Mouse (Mus musculus) kidney, embryonic 16.5 days (tissue): ENCODE data around the gene Prkab1. TPM values are rescaled to one million over a fixed set of nuclear protein-coding genes. Genes with fewer than 3 reads are reported as not detected.

Source experiments
- ATAC-seq: fragments of 200-750 bp; cut with Nextera tagmentation; 2 replicates; pipeline ENCODE4 v1.8.0; 2017; ENCODE audit warnings: moderate TSS enrichment; ENCODE audit not compliant: low FRiP score, low TSS enrichment
- H3K27ac ChIP-seq: fragments of 300-500 bp; sonication (generic); 2 replicates; pipeline ENCODE4 v1.5.1; 2014; ENCODE audit warnings: low read length
- H3K27me3 ChIP-seq: fragments of 300-500 bp; sonication (generic); 2 replicates; pipeline ENCODE4 v1.6.1; 2014; ENCODE audit warnings: low read length, control low read depth, mixed read lengths; ENCODE audit not compliant: insufficient read depth
- H3K36me3 ChIP-seq: fragments of 300-500 bp; sonication (generic); 2 replicates; pipeline ENCODE4 v1.6.1; 2014; ENCODE audit warnings: low read length, control low read depth, mixed read lengths; ENCODE audit not compliant: insufficient read depth
- H3K4me1 ChIP-seq: fragments of 300-500 bp; sonication (generic); 2 replicates; pipeline ENCODE4 v1.6.1; 2014; ENCODE audit warnings: low read length, control low read depth, mixed read lengths; ENCODE audit not compliant: insufficient read depth
- H3K4me2 ChIP-seq: fragments of 300-500 bp; sonication (generic); replicated peaks from 2 replicates; pipeline ENCODE4 v1.6.1; 2014; ENCODE audit warnings: low read depth, low read length
- H3K4me3 ChIP-seq: fragments of 300-500 bp; sonication (generic); 2 replicates; pipeline ENCODE4 v1.5.1; 2014; ENCODE audit warnings: mild to moderate bottlenecking, low read length
- H3K9ac ChIP-seq: fragments of 300-500 bp; sonication (generic); replicated peaks from 2 replicates; pipeline ENCODE4 v1.6.1; 2014; ENCODE audit warnings: low read length
- H3K9me3 ChIP-seq: fragments of 300-500 bp; sonication (generic); 2 replicates; pipeline ENCODE4 v1.6.1; 2016; ENCODE audit warnings: low read length, control low read depth
- WGBS: fragments of 180-500 bp; shearing (Covaris S2); extraction: QIAGEN DNeasy Blood & Tissue Kit; methylation state at CpG from one replicate; pipeline ENCODE4 v1.1.7; 2014; 5-methylcytosine and 5-hydroxymethylcytosine counted together
- polyA plus RNA-seq: library from polyadenylated mRNA; unstranded; fragments of >200 nt; fragmentation: Nextera tagmentation; extraction: Ambion mirVana; gene quantifications from 2 replicates; pipeline ENCODE4 v1.2.1, GENCODE M21; 2015

Prkab1 gene
- polyA plus RNA-seq, 1 experiment from 2014 or later: 83.5 TPM

DNA sequence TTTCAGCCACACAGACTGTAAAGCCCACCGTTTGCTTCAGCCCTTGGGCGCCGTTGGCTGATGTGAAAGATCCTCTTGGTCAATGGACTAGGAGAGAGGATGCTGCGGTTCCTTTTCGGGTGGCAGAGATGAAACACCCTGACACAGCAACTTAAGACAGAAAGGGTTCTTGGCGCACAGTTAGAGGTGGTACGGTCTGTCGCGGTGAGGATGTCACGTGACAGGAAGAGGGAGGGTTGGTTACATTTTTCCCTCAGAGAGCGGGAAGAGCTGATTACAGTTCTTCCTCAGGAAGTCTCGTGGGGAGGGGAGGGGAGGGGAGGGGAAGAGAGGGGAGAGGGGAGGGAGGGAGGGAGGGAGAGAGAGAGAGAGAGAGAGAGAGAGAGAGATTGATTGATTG lies 13.4 kb upstream of the Prkab1 start:
- H3K4me1 ChIP-seq: no peaks in the 10 kb centered on the region
- H3K36me3 ChIP-seq: no peaks in the 10 kb centered on the region
- no peak overlapping the region for H3K27ac ChIP-seq
- no peaks in the 10 kb centered on the region for H3K9me3 ChIP-seq
- no peak overlapping the region for H3K9ac ChIP-seq
- H3K4me3 ChIP-seq: no peak overlapping the region
- no peak for ATAC-seq
- H3K27me3 ChIP-seq: no peaks in the 10 kb centered on the region
- no peak overlapping the region for H3K4me2 ChIP-seq
- 65% methylated on average over 11 of the region's 12 CpGs for WGBS

DNA sequence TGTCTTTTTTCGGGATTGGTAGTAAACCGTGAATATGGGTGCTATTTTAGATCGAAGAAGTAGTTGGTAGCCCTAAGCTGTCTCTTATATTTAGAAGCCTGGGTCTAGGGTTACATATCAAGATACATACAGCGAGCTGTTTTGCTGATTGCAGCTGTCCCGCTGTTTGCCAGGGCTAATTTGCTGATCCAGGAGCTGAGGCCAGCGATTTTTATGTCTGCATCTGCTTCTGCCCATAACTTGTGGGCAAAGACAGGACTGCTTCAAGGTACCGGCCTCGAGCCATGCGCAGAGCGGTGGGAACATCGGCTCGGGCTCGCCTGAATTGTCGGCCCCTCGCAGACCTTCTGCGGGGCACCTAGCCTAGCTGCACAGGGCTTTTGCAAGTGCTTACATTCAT lies 12.2 kb upstream of the Prkab1 start:
- Histone ChIP-seq H3K27ac (no peak overlapping the region), H3K27me3 (no peaks in the 10 kb centered on the region), H3K9ac (no peak overlapping the region), H3K4me1 (no peaks in the 10 kb centered on the region), H3K9me3 (no peaks in the 10 kb centered on the region), H3K4me2 (no peak overlapping the region), H3K4me3 (no peak overlapping the region), H3K36me3 (no peaks in the 10 kb centered on the region)
- WGBS: 61% methylated on average over 16 of the region's 16 CpGs
- no peak for ATAC-seq

DNA sequence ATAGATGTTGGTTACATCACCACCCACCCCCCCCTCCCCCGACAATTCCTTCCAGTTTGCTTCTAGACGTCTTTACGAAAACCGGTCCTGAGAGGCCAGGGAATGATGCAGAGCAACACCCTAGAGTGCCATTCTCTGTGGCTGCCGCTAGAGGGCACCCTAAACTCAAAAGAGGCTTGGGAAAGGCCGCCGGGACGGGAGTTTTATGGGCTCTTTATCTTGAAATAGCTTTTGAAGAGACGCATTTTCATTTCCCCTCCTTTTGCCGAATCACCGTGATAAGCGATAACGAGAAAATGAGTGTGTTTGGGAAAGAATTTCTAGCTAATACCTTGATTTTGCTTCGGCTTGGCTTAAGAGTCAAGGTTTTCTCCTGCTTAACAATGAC lies 6.9 kb upstream of the Prkab1 start:
- WGBS: 2% methylated on average over 14 of the region's 14 CpGs
- H3K4me2 ChIP-seq: peak overlapping the region; percentile 35

DNA sequence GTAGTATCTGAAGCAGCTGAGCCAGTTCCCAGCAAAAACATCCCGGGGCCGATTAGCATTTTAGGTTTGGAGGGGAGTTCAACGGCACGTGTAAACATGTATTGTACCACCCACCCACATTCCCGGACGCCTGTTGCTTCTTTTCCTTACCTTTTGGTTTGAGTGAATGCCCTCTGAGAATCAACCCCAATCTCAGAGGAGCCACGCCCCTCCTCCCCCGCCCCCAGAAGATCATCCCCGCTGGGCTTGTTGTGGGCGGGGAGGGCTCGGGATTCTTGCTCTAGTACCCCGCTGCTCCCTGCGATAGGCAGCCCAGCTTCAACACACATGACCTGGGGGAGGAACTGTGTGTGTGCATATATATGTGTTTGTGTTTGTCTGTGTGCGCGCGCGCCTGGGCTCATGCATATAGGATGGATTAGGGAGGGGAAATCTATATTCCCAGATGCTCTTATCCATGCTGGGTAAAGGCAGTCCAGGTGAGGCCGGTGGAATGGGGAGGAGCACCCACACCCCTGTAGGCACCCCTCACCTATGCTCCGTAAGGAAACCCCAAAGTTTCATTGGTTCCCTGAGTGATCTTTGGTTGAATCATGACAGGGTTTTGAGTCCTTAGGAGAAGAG lies 6.4 kb upstream of the Prkab1 start:
- no peak overlapping the region for H3K9ac ChIP-seq
- ATAC-seq: 0 out of 2 replicates have a peak, but pooled peaks have one; percentile 28

More for the DNA sequence above, 6.9 kb upstream of the Prkab1 start:
- ATAC-seq: no peak
- Histone ChIP-seq H3K27ac (no peak overlapping the region), H3K4me1 (0 out of 2 replicates have a peak, but pooled peaks cover 5% of the 10 kb centered on the region), H3K9ac (no peak overlapping the region), H3K27me3 (no peaks in the 10 kb centered on the region), H3K9me3 (no peaks in the 10 kb centered on the region), H3K36me3 (no peaks in the 10 kb centered on the region), H3K4me3 (no peak overlapping the region)

DNA sequence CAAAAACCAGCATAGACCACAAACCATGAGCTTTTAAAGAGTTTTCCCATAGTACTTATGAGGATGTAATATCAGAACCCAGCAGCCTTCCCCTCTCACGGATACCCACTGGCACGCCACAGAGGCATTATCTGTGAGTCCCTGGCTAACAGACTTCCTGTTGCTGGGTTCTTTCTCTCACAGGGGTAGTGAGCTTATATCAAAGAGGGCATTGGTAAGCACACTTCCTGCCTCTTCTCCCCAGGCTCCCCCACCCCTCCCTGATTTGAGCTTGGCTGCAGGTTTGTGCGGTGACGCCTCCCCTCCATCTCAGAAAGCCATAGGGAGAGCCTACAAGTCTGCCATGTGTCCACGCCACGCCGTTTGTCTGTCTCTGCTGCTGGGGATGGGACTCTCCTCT lies 4.8 kb upstream of the Prkab1 start:
- Histone ChIP-seq H3K27me3 (no peaks in the 10 kb centered on the region), H3K4me1 (0 out of 2 replicates have a peak, but pooled peaks cover 5% of the 10 kb centered on the region), H3K4me3 (no peak overlapping the region), H3K9me3 (no peaks in the 10 kb centered on the region), H3K9ac (no peak overlapping the region), H3K36me3 (no peaks in the 10 kb centered on the region), H3K27ac (no peak overlapping the region), H3K4me2 (no peak overlapping the region)
- WGBS: 62% methylated on average over 7 of the region's 7 CpGs
- ATAC-seq: no peak

More for the DNA sequence above, 6.4 kb upstream of the Prkab1 start:
- no peaks in the 10 kb centered on the region for H3K36me3 ChIP-seq
- H3K9me3 ChIP-seq: no peaks in the 10 kb centered on the region
- 0 out of 2 replicates have a peak, but pooled peaks cover 5% of the 10 kb centered on the region for H3K4me1 ChIP-seq
- 6% methylated on average over 19 of the region's 19 CpGs for WGBS
- H3K4me2 ChIP-seq: peak overlapping the region; percentile 35
- H3K27ac ChIP-seq: no peak overlapping the region
- no peaks in the 10 kb centered on the region for H3K27me3 ChIP-seq
- peak overlapping the region; percentile 7; the same call in 1 of the 2 replicates for H3K4me3 ChIP-seq

DNA sequence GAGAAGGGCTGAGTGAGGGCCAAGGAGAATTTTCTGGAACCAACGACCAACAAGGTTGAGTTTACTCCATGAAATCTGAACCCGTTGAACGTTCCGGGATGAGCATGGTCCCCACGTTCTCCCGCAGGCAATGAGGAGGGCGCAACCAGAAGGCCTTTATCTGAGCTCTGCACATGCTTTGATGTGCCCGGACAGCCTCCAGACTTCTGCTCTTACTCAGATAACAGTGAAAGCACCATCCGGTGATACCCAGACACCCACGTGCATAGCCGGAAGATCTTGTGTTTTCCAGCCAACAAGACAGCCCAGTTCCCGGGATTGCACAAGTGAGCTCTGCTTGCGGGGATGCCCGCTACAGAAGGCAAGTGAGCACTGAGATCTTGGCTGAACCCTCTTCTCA lies 2.3 kb upstream of the Prkab1 start:
- Histone ChIP-seq H3K4me2 (no peak overlapping the region), H3K36me3 (peaks cover 2% of the 10 kb centered on the region; the same call in 1 of the 2 replicates), H3K4me3 (no peak overlapping the region), H3K9ac (no peak overlapping the region), H3K27me3 (no peaks in the 10 kb centered on the region), H3K27ac (no peak overlapping the region), H3K4me1 (peaks cover 20% of the 10 kb centered on the region), H3K9me3 (no peaks in the 10 kb centered on the region)
- WGBS: 89% methylated on average over 14 of the region's 14 CpGs
- ATAC-seq: no peak

DNA sequence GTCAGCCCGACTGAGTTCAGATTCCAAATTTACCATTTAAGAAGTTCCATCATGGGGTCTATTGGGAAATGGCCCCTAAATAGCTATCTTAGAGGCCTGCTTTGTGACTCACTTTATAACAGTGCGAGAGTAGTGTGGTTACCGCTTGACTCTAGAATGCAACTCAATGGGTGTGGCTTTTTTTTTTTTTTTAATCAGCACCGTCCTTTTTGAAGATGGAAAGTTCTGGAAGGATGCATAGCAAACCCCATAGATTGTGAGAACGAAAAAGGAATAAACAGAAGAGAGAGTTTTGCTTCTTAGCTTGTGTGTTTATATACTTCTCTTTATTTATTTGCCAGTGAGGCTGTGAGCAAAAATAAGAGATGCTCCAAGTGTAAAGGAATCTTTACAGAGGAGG lies 1.8 kb upstream of the Prkab1 start:
- H3K4me1 ChIP-seq: peaks cover 20% of the 10 kb centered on the region
- no peak overlapping the region for H3K4me3 ChIP-seq
- WGBS: 95% methylated on average over 5 of the region's 5 CpGs
- no peak for ATAC-seq
- no peak overlapping the region for H3K4me2 ChIP-seq
- no peaks in the 10 kb centered on the region for H3K9me3 ChIP-seq
- no peak overlapping the region for H3K27ac ChIP-seq
- H3K27me3 ChIP-seq: no peaks in the 10 kb centered on the region
- H3K9ac ChIP-seq: no peak overlapping the region
- H3K36me3 ChIP-seq: peaks cover 7% of the 10 kb centered on the region

DNA sequence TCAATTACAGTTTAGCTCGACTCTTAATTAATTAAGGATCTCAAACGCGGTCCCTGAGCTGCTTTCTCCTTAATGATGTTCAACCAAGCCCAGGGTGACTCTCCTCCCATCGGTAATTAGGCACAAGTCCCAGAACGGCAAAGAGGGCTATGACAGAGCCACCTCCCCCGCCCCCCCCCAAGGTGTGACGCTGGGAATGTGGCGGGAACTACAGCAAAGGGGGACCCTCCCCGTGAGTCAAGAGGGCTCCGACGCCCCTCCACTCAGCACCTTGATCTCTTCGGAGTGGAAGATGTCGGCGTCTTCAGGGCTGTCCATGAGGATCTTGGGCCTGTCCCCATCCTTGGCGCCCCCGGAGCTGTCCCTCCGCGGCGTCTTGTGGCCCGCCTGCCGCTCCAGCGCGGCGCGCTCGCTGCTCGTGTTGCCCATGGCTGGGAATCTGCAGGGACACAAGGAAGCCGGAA lies 455 bp downstream of the Prkab1 start:
- Histone ChIP-seq H3K9me3 (no peaks in the 10 kb centered on the region), H3K27ac (peak overlapping the region; percentile 89), H3K4me1 (peaks cover 30% of the 10 kb centered on the region), H3K9ac (peak overlapping the region; percentile 84), H3K4me3 (peak overlapping the region; percentile 84), H3K4me2 (peak overlapping the region; percentile 79), H3K36me3 (peaks cover 30% of the 10 kb centered on the region), H3K27me3 (no peaks in the 10 kb centered on the region)
- peak; percentile 64 for ATAC-seq
- WGBS: 0% methylated on average over 27 of the region's 28 CpGs

DNA sequence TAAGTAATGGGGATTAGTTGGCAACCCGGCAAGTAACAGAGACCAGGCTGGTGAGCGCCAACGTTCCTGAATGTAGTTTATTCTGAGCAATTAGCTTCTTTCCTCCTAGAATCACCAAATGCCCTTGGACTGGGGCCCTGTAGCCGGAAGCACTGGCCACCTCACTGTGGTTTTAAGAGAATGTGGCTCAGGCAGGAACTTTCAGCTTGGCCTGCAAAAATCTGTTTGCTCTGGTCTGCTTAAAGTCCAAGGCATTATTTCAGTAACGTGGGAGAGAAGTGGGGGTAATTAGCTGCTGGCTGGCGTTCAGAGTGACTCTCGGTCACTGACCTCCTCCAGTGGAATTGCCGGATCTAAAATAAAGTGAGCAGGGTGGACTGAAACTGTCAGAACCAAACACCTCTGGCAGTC lies 1.1 kb downstream of the Prkab1 start:
- Histone ChIP-seq H3K9me3 (no peaks in the 10 kb centered on the region), H3K4me3 (peak overlapping the region; percentile 84), H3K27me3 (no peaks in the 10 kb centered on the region), H3K4me1 (peaks cover 36% of the 10 kb centered on the region), H3K9ac (peak overlapping the region; percentile 84), H3K36me3 (peaks cover 36% of the 10 kb centered on the region), H3K27ac (peak overlapping the region; percentile 89), H3K4me2 (peak overlapping the region; percentile 79)
- no peak for ATAC-seq
- WGBS: 18% methylated on average over 8 of the region's 8 CpGs

DNA sequence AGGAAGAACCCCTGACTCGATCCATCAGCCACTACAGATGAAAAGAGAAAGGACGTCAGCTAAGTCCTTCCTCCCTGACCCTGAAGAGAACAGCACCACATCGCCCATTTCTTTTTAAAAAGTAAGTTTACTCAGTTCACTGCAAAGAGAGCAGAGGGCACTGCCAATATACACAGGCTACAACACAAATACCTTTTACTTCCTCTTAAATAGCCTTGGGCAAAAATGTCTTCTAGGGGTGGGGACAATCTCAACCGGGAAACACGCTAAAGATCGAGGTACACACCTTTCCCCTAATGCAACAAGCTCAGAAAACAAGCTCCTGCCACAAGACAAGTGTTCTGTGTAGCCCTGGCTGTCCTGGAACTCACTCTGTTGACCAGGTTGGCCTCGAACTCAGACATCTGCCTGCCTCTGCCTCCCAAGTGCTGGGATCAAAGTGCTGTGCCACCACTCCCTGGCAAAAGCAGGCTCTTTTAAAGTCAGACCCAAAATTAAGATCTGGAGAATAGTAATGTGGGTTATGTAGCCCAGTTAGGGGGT lies 1.6 kb downstream of the Prkab1 start:
- Histone ChIP-seq H3K4me1 (peaks cover 36% of the 10 kb centered on the region), H3K9ac (peak overlapping the region; percentile 84), H3K4me2 (peak overlapping the region; percentile 79), H3K9me3 (no peaks in the 10 kb centered on the region), H3K36me3 (peaks cover 41% of the 10 kb centered on the region), H3K27me3 (no peaks in the 10 kb centered on the region), H3K4me3 (peak overlapping the region; percentile 84), H3K27ac (peak overlapping the region; percentile 89)
- 76% methylated on average over 7 of the region's 7 CpGs for WGBS
- no peak for ATAC-seq
